Mouse (Mus musculus): ENCODE measurements around the gene Kptn. TPM values are rescaled to one million over a fixed set of nuclear protein-coding genes. Genes with fewer than 3 reads are reported as not detected.

Kptn gene
- polyA plus RNA-seq, 1 experiment from 2014 or later = 39.0 TPM

GRCm38 (mm10) chr7:16111284-16112090 is 8.2 kb upstream of the Kptn start:
- H3K9me3 ChIP-seq (ENCODE audit: control insufficient read depth, low read length) = no peaks in the 10 kb centered on the region
- 97% methylated on average over 7 of the region's 7 CpGs for WGBS
- no peak overlapping the region for H3K4me3 ChIP-seq (ENCODE audit: low read depth, low read length)
- peaks cover 76% of the 10 kb centered on the region for H3K36me3 ChIP-seq (ENCODE audit: control insufficient read depth, insufficient read depth, low read length)
- no peaks in the 10 kb centered on the region for H3K4me1 ChIP-seq (ENCODE audit: control insufficient read depth, insufficient read depth, low read length)
- ATAC-seq (ENCODE audit: low read depth) = no peak
- no peak overlapping the region for H3K9ac ChIP-seq (replicated peaks; ENCODE audit: low read depth, low read length)
- no peak overlapping the region for H3K27ac ChIP-seq (ENCODE audit: low read depth, low read length)
- H3K4me2 ChIP-seq (ENCODE audit: low read depth, low read length) = no peak overlapping the region
- H3K27me3 ChIP-seq (ENCODE audit: control insufficient read depth, insufficient read depth, low read length) = no peaks in the 10 kb centered on the region

GRCm38 (mm10) chr7:16116418-16116817 is 3.3 kb upstream of the Kptn start:
- peaks cover 50% of the 10 kb centered on the region for H3K36me3 ChIP-seq (ENCODE audit: control insufficient read depth, insufficient read depth, low read length)
- H3K27ac ChIP-seq (ENCODE audit: low read depth, low read length) = no peak overlapping the region
- no peak for ATAC-seq (ENCODE audit: low read depth)
- H3K4me2 ChIP-seq (ENCODE audit: low read depth, low read length) = no peak overlapping the region
- no peaks in the 10 kb centered on the region for H3K27me3 ChIP-seq (ENCODE audit: control insufficient read depth, insufficient read depth, low read length)
- H3K4me1 ChIP-seq (ENCODE audit: control insufficient read depth, insufficient read depth, low read length) = peaks cover 9% of the 10 kb centered on the region; the same call in 1 of the 2 replicates
- H3K9me3 ChIP-seq (ENCODE audit: control insufficient read depth, low read length) = no peaks in the 10 kb centered on the region
- no peak overlapping the region for H3K9ac ChIP-seq (replicated peaks; ENCODE audit: low read depth, low read length)
- no peak overlapping the region for H3K4me3 ChIP-seq (ENCODE audit: low read depth, low read length)
- WGBS = 93% methylated on average over 7 of the region's 7 CpGs

- H3K4me3 ChIP-seq (ENCODE audit: low read depth, low read length) = no peak overlapping the region
- 76% methylated on average over 3 of the region's 3 CpGs for WGBS
- ATAC-seq (ENCODE audit: low read depth) = no peak
- no peaks in the 10 kb centered on the region for H3K27me3 ChIP-seq (ENCODE audit: control insufficient read depth, insufficient read depth, low read length)
- H3K4me2 ChIP-seq (ENCODE audit: low read depth, low read length) = no peak overlapping the region
- H3K9ac ChIP-seq (replicated peaks; ENCODE audit: low read depth, low read length) = no peak overlapping the region
- peaks cover 9% of the 10 kb centered on the region; the same call in 1 of the 2 replicates for H3K4me1 ChIP-seq (ENCODE audit: control insufficient read depth, insufficient read depth, low read length)
- H3K27ac ChIP-seq (ENCODE audit: low read depth, low read length) = no peak overlapping the region
- H3K9me3 ChIP-seq (ENCODE audit: control insufficient read depth, low read length) = no peaks in the 10 kb centered on the region
- peaks cover 45% of the 10 kb centered on the region for H3K36me3 ChIP-seq (ENCODE audit: control insufficient read depth, insufficient read depth, low read length)
Measured at GRCm38 (mm10) chr7:16117100-16117499, 2.6 kb upstream of the Kptn start.

- no peak; the same call in 1 of the 2 replicates for ATAC-seq (ENCODE audit: low read depth)
- 51% methylated on average over 9 of the region's 9 CpGs for WGBS
- H3K4me2 ChIP-seq (ENCODE audit: low read depth, low read length) = peak overlapping the region; percentile 74
- peak overlapping the region; percentile 69 for H3K4me3 ChIP-seq (ENCODE audit: low read depth, low read length)
- H3K27ac ChIP-seq (ENCODE audit: low read depth, low read length) = no peak overlapping the region
- no peaks in the 10 kb centered on the region for H3K27me3 ChIP-seq (ENCODE audit: control insufficient read depth, insufficient read depth, low read length)
- peaks cover 9% of the 10 kb centered on the region; the same call in 1 of the 2 replicates for H3K4me1 ChIP-seq (ENCODE audit: control insufficient read depth, insufficient read depth, low read length)
- H3K9me3 ChIP-seq (ENCODE audit: control insufficient read depth, low read length) = no peaks in the 10 kb centered on the region
- H3K9ac ChIP-seq (replicated peaks; ENCODE audit: low read depth, low read length) = peak overlapping the region; percentile 77; the same call in 1 of the 2 replicates
- H3K36me3 ChIP-seq (ENCODE audit: control insufficient read depth, insufficient read depth, low read length) = peaks cover 27% of the 10 kb centered on the region
Measured at GRCm38 (mm10) chr7:16120262-16120600, 536 bp downstream of the Kptn start.

- H3K36me3 ChIP-seq (ENCODE audit: control insufficient read depth, insufficient read depth, low read length) = peaks cover 3% of the 10 kb centered on the region
- H3K9ac ChIP-seq (replicated peaks; ENCODE audit: low read depth, low read length) = no peak overlapping the region
- no peak overlapping the region for H3K4me3 ChIP-seq (ENCODE audit: low read depth, low read length)
- H3K27ac ChIP-seq (ENCODE audit: low read depth, low read length) = no peak overlapping the region
- no peak overlapping the region for H3K4me2 ChIP-seq (ENCODE audit: low read depth, low read length)
- ATAC-seq (ENCODE audit: low read depth) = no peak
- WGBS = 86% methylated on average over 9 of the region's 9 CpGs
- H3K4me1 ChIP-seq (ENCODE audit: control insufficient read depth, insufficient read depth, low read length) = peaks cover 11% of the 10 kb centered on the region
- H3K27me3 ChIP-seq (ENCODE audit: control insufficient read depth, insufficient read depth, low read length) = no peaks in the 10 kb centered on the region
- no peaks in the 10 kb centered on the region for H3K9me3 ChIP-seq (ENCODE audit: control insufficient read depth, low read length)
Measured at GRCm38 (mm10) chr7:16125829-16126228, 6.1 kb downstream of the Kptn start.

- Histone ChIP-seq H3K9ac (replicated peaks; ENCODE audit: low read depth, low read length) (no peak overlapping the region), H3K4me2 (ENCODE audit: low read depth, low read length) (no peak overlapping the region), H3K9me3 (ENCODE audit: control insufficient read depth, low read length) (no peaks in the 10 kb centered on the region), H3K27ac (ENCODE audit: low read depth, low read length) (no peak overlapping the region), H3K27me3 (ENCODE audit: control insufficient read depth, insufficient read depth, low read length) (no peaks in the 10 kb centered on the region), H3K4me1 (ENCODE audit: control insufficient read depth, insufficient read depth, low read length) (peaks cover 28% of the 10 kb centered on the region), H3K36me3 (ENCODE audit: control insufficient read depth, insufficient read depth, low read length) (peaks cover 3% of the 10 kb centered on the region), H3K4me3 (ENCODE audit: low read depth, low read length) (no peak overlapping the region)
- no peak for ATAC-seq (ENCODE audit: low read depth)
- 77% methylated on average over 6 of the region's 6 CpGs for WGBS
Measured at GRCm38 (mm10) chr7:16128344-16128743, 8.6 kb downstream of the Kptn start.

GRCm38 (mm10) chr7:16128899-16129298 is 9.2 kb downstream of the Kptn start:
- Histone ChIP-seq H3K27me3 (ENCODE audit: control insufficient read depth, insufficient read depth, low read length) (no peaks in the 10 kb centered on the region), H3K4me2 (ENCODE audit: low read depth, low read length) (peak overlapping the region; percentile 67), H3K27ac (ENCODE audit: low read depth, low read length) (peak overlapping the region; percentile 74; the same call in 1 of the 2 replicates), H3K9ac (replicated peaks; ENCODE audit: low read depth, low read length) (peak overlapping the region; percentile 73), H3K4me1 (ENCODE audit: control insufficient read depth, insufficient read depth, low read length) (peaks cover 30% of the 10 kb centered on the region), H3K36me3 (ENCODE audit: control insufficient read depth, insufficient read depth, low read length) (peaks cover 3% of the 10 kb centered on the region), H3K9me3 (ENCODE audit: control insufficient read depth, low read length) (no peaks in the 10 kb centered on the region), H3K4me3 (ENCODE audit: low read depth, low read length) (peak overlapping the region; percentile 63)
- ATAC-seq (ENCODE audit: low read depth) = no peak
- WGBS = 68% methylated on average over 5 of the region's 5 CpGs

- H3K9ac ChIP-seq (replicated peaks; ENCODE audit: low read depth, low read length) = peak within 1 kb of the TSS; percentile 73
- peaks cover 3% of the 10 kb centered on the region for H3K36me3 ChIP-seq (ENCODE audit: control insufficient read depth, insufficient read depth, low read length)
- ATAC-seq (ENCODE audit: low read depth) = peak; percentile 84
- H3K4me3 ChIP-seq (ENCODE audit: low read depth, low read length) = peak within 1 kb of the TSS; percentile 63
- peaks cover 35% of the 10 kb centered on the region for H3K4me1 ChIP-seq (ENCODE audit: control insufficient read depth, insufficient read depth, low read length)
- no peaks in the 10 kb centered on the region for H3K9me3 ChIP-seq (ENCODE audit: control insufficient read depth, low read length)
- peak within 1 kb of the TSS; percentile 74 for H3K27ac ChIP-seq (ENCODE audit: low read depth, low read length)
- WGBS = under 1% methylated on average over 12 of the region's 12 CpGs
- no peaks in the 10 kb centered on the region for H3K27me3 ChIP-seq (ENCODE audit: control insufficient read depth, insufficient read depth, low read length)
- peak within 1 kb of the TSS; percentile 67 for H3K4me2 ChIP-seq (ENCODE audit: low read depth, low read length)
Measured at GRCm38 (mm10) chr7:16129421-16129845, 9.7 kb downstream of the Kptn start, which contains the start of gene Slc8a2. TSS of gene Slc8a2 (plus strand) at chr7:16129826.
